Mouse (Mus musculus) ES-Bruce4 (cell line): ENCODE data around the gene Nfil3.

Source experiments
- CTCF ChIP-seq: IDR thresholded peaks from one replicate; pipeline ENCODE4 v1.8.1; 2011; ENCODE audit warnings: low read depth, low read length
- EP300 ChIP-seq: IDR thresholded peaks from 2 replicates; pipeline ENCODE4 v1.6.1; 2011; ENCODE audit warnings: low read depth, low read length; ENCODE audit not compliant: insufficient read depth
- POLR2A ChIP-seq: IDR thresholded peaks from one replicate; pipeline ENCODE4 v1.8.1; 2011; ENCODE audit warnings: low read length; ENCODE audit not compliant: insufficient read depth

- TF ChIP-seq CTCF (no peak), POLR2A (no peak), EP300 (no peak)
Observed at GRCm38 (mm10) chr13:52942876-52943388, 37.9 kb downstream of the Nfil3 start.
